Mouse (Mus musculus) heart, embryonic 11.5 days (tissue): ENCODE data around the gene Sufu. TPM values are rescaled to one million over a fixed set of nuclear protein-coding genes. Genes with fewer than 3 reads are reported as not detected.

ENCODE experiments used
- ATAC-seq: fragments of 200-750 bp; cut with Nextera tagmentation; replicated peaks from 2 replicates; pipeline ENCODE4 v1.8.0; 2017; ENCODE audit warnings: moderate library complexity; ENCODE audit not compliant: insufficient number of reproducible peaks, low FRiP score, low TSS enrichment
- H3K27ac ChIP-seq: fragments of 300-500 bp; sonication (generic); 2 replicates; pipeline ENCODE4 v1.5.1; 2014; ENCODE audit warnings: mild to moderate bottlenecking, low read depth, low read length
- H3K27me3 ChIP-seq: fragments of 300-500 bp; sonication (generic); 2 replicates; pipeline ENCODE4 v1.6.1; 2014; ENCODE audit warnings: mild to moderate bottlenecking, low read length, mixed read lengths; ENCODE audit not compliant: control insufficient read depth, insufficient read depth
- H3K36me3 ChIP-seq: fragments of 300-500 bp; sonication (generic); 2 replicates; pipeline ENCODE4 v1.6.1; 2014; ENCODE audit warnings: mild to moderate bottlenecking, low read length, moderate library complexity, mixed read lengths; ENCODE audit not compliant: control insufficient read depth, insufficient read depth
- H3K4me1 ChIP-seq: fragments of 300-500 bp; sonication (generic); 2 replicates; pipeline ENCODE4 v1.6.1; 2014; ENCODE audit warnings: low read length; ENCODE audit not compliant: control insufficient read depth, insufficient read depth
- H3K4me2 ChIP-seq: fragments of 300-500 bp; sonication (generic); 2 replicates; pipeline ENCODE4 v1.6.1; 2014; ENCODE audit warnings: mild to moderate bottlenecking, moderate library complexity
- H3K4me3 ChIP-seq: fragments of 300-500 bp; sonication (generic); 2 replicates; pipeline ENCODE4 v1.5.1; 2014; ENCODE audit warnings: low read depth, low read length
- H3K9ac ChIP-seq: fragments of 300-500 bp; sonication (generic); 2 replicates; pipeline ENCODE4 v1.6.1; 2014; ENCODE audit warnings: mild to moderate bottlenecking, low read depth, low read length, moderate library complexity
- H3K9me3 ChIP-seq: fragments of 300-500 bp; sonication (generic); replicated peaks from 2 replicates; pipeline ENCODE4 v1.6.1; 2016; ENCODE audit warnings: low read length; ENCODE audit not compliant: control insufficient read depth
- WGBS: fragments of 180-500 bp; shearing (Covaris S2); extraction: QIAGEN DNeasy Blood & Tissue Kit; methylation state at CpG from one replicate; pipeline ENCODE4 v1.1.7; 2014; ENCODE audit not compliant: insufficient replicate concordance; 5-methylcytosine and 5-hydroxymethylcytosine counted together
- polyA plus RNA-seq: library from polyadenylated mRNA; unstranded; fragments of >200 nt; fragmentation: Nextera tagmentation; extraction: Ambion mirVana; gene quantifications from 2 replicates; pipeline ENCODE4 v1.2.1, GENCODE M21; 2014

Sufu gene
- polyA plus RNA-seq, 1 experiment from 2014 or later, result 21.5 TPM

DNA sequence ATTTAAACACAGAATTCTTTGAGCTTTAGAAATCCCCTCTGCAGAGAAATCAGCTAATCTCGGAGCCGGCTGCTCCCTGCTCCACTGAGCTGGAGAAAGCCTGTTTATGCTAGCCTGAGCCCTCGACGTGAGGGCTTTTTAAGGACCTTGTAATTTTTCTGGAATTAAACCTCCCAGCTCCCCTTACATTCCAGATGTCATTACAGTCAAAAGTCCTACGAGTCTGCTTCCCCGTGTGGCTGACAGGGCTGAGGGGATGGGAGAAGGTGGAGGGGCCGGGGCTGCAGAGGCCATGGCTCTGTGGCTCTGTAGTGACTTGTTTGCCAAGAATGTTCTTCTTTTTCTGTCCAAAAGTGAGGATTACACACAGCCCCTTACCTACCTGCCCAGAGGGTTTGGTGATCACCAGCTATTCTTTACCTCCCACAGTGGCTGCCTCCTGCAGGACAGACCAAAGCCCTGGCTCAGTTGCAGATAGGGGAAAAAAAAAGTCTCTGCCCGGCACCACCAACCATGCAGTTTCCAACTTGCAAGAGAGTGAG lies 133.8 kb downstream of the Sufu start:
- Histone ChIP-seq H3K36me3 (no peaks in the 10 kb centered on the region), H3K9me3 (no peaks in the 10 kb centered on the region), H3K27me3 (no peaks in the 10 kb centered on the region), H3K4me1 (peaks cover 83% of the 10 kb centered on the region), H3K27ac (peak overlapping the region; percentile 96), H3K4me2 (peak overlapping the region; percentile 62), H3K4me3 (no peak overlapping the region), H3K9ac (peak overlapping the region; percentile 60)
- ATAC-seq, result no peak
- 12% methylated on average over 8 of the region's 8 CpGs for WGBS

DNA sequence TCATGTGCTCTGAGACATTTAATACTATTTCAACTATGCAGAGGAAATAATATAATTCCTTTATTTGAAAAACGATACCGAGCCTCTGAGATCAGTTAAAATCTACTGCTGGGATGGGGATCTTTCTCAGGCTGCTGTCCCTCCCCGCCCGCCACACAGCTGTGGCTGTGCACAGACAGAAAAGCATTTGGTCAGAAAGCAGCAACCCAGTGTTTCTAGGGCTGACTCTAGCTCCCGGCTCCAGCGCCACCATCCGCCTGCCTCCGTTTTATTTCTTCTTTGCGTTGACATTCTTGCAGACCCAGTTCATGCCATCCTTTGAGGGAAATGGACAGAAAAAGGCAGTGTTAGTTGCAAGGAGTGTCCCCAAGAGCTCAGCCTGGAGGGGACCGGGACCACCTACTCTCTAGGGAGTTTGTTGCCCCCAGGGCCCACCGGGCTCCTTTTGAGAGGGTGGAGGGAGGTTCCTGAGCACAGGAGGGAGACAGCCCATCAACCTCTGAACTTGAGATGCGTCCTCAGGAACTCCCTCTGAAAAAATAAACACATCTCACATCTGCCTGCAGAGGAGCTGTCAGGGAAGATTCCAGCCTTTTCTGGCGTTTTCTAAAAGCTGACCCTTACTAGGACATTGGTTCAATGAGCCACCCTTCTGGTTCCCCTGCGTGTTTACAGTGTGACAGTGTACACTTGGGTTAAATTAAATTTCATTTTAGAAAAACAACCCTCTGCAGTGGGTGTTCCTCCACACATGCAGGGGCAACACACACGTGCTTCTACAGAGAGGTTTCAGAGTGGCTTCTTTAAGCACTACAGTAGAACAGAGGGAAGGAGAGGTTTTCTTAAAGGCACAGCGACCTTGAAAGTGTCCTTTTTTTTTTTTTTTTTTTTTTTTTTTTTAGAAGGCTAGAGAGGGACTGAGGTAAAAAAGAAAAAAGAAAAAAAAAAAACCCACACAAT lies 134.7 kb downstream of the Sufu start:
- Histone ChIP-seq H3K27me3 (no peaks in the 10 kb centered on the region), H3K4me3 (no peak overlapping the region), H3K9me3 (no peaks in the 10 kb centered on the region), H3K4me2 (peak overlapping the region; percentile 62), H3K27ac (peak overlapping the region; percentile 96), H3K9ac (peak overlapping the region; percentile 56), H3K36me3 (no peaks in the 10 kb centered on the region), H3K4me1 (peaks cover 74% of the 10 kb centered on the region)
- whole genome bisulfite sequencing, result 7% methylated on average over 16 of the region's 16 CpGs
- ATAC-seq, result no peak

DNA sequence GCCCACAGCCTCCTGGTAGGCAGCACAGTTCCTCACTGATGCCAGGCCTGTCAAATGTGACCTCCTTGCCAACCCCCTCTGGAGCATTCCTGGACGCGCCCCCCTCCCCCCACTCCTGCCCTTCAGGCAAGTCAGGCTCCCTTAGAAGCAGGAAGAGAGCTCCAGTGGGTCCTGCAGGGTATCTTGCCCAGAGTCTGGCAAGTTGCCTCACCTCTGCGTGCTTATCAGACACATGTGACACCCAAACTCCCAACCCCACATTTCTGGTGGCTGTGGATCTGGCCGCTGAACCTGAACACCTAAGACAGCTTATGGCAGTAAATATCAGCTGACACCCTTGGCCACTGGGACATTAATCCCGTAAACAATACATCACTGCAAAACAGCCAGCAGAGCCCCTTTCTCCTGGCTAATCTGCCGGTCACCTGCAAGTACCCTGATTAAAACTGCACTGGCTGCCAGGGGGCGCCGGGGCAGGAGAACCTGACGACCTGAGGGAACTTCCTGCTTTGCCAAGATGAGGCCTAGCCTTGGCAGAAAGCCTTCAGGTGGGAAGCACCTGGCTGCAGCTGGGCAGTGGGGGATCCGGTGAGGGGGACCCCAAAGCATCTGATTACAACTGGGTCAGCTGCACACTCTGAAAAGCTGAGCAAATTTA lies 135.5 kb downstream of the Sufu start:
- Histone ChIP-seq H3K36me3 (no peaks in the 10 kb centered on the region), H3K4me1 (peaks cover 69% of the 10 kb centered on the region), H3K27ac (peak overlapping the region; percentile 96), H3K4me3 (no peak overlapping the region), H3K4me2 (peak overlapping the region; percentile 38), H3K9me3 (no peaks in the 10 kb centered on the region), H3K9ac (peak overlapping the region; percentile 56), H3K27me3 (no peaks in the 10 kb centered on the region)
- 8% methylated on average over 10 of the region's 10 CpGs for WGBS
- ATAC-seq, result no peak

DNA sequence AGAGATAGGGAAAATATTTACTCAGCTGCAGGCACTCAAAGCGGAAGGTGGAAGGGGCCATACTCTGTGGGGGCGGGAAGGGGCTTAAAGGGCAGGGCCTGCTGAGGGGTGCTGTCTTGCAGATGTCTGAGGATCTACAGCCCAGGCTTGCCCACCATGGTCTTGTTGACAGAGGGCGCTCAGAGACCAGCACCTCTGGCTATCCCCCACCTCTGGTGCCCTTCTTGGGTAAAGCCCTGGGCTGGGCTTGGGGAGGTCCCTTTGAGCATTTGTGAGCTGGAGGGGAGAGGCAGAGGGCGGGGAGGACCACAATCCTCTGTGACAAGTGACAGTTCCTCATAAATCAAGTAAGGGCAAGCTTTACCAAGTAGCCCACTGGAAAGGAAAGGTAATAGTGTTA lies 136.4 kb downstream of the Sufu start:
- Histone ChIP-seq H3K9me3 (no peaks in the 10 kb centered on the region), H3K4me1 (peaks cover 61% of the 10 kb centered on the region), H3K4me2 (no peak overlapping the region; the same call in 1 of the 2 replicates), H3K9ac (no peak overlapping the region), H3K36me3 (no peaks in the 10 kb centered on the region), H3K27me3 (no peaks in the 10 kb centered on the region), H3K27ac (peak overlapping the region; percentile 96), H3K4me3 (no peak overlapping the region)
- WGBS, result 47% methylated on average over 4 of the region's 4 CpGs
- ATAC-seq, result no peak

DNA sequence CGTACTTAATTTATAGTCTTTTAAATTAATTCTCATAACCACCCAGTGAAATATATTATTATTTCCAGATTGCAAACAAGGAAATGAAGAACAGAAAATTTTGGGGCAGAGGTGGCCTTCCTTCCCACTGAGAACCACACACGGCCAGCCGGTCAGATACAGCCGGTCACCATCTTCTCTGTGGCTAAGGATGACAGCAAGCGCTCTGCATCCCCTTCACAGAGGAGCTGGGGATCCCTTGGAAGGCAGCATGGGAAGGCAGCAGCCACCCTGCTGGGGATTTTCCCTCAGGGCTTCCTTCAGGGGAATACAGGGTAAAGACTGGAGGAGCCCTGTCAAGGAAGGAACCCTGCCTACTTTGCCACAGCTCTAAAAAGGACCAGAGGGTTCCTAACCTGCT lies 136.8 kb downstream of the Sufu start:
- H3K27ac ChIP-seq, result peak overlapping the region; percentile 41; the same call in 1 of the 2 replicates
- no peak for ATAC-seq

DNA sequence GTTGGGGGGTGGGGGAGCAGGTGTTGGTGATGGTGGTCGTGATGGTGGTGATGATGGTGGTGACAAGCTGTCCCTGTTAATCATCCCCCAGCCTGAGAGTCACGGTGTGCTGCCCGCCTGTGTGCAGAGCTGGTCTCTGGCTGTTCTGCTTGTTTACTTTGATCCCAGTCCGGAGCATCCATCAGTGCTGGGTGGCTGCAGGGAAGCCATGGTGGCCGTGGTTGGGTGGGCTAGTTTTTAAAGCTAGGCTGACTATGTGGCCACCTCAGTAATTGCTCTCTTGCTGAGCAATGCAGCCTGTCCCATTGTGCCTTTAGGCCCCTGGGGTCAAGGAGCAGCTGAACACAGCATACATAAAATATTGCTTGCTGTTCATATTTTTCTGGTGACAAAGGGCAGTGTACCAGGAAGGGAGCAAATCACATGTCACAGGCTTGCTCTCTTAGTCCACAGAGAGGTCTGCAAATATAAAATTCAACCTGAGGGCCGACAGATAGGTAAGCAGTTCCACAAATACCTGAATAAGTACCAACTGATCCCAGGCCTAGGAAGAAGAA lies 137.9 kb downstream of the Sufu start:
- Histone ChIP-seq H3K27me3 (no peaks in the 10 kb centered on the region), H3K4me3 (no peak overlapping the region), H3K9me3 (no peaks in the 10 kb centered on the region), H3K27ac (no peak overlapping the region), H3K4me1 (peaks cover 45% of the 10 kb centered on the region), H3K9ac (no peak overlapping the region), H3K36me3 (no peaks in the 10 kb centered on the region), H3K4me2 (no peak overlapping the region)
- WGBS, result 43% methylated on average over 6 of the region's 6 CpGs
- no peak for ATAC-seq

More for the DNA sequence above, 136.8 kb downstream of the Sufu start:
- Histone ChIP-seq H3K36me3 (no peaks in the 10 kb centered on the region), H3K4me3 (no peak overlapping the region), H3K27me3 (no peaks in the 10 kb centered on the region), H3K4me1 (peaks cover 56% of the 10 kb centered on the region), H3K9ac (no peak overlapping the region), H3K4me2 (no peak overlapping the region), H3K9me3 (no peaks in the 10 kb centered on the region)
- WGBS, result 72% methylated on average over 5 of the region's 5 CpGs

DNA sequence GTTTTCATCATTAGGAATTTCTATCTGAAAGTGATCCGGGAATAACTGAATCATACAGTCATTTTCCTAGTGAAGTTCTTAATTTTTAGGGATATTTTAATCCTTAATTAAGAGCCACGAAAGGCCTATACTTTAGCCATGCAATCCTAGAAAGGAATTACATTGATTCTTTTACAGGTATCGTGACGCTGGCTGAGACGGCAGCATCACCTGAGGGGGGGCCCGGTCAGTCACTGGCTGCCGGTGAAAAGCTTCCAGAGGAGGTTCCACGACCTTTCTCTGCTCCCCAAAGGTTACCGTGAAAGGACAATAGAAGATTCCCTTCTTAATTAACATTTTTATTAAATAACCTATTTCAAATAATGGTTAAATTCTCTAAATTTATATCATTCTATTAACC lies 140.7 kb downstream of the Sufu start:
- H3K36me3 ChIP-seq, result peaks cover 8% of the 10 kb centered on the region
- no peak overlapping the region for H3K4me2 ChIP-seq
- no peak for ATAC-seq

DNA sequence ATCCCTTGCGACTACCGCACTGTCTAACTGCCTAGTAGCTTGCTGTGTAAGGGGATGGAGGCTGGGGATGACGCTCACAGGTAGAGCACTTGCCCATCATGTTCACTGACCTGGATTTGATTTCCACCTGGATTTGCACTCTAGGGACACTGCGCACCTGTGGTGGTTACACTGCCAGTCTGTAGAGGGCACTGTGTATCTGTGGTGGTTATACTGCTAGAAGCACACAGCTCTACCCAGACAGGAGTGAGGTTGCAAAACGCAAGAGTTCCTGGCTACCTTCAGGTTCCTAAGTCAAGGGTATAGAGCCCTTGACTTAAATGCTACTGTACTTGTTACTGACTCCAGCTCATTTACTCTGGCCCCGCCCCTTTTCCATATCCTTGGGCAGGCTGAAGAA lies 141.5 kb downstream of the Sufu start:
- H3K9ac ChIP-seq, result no peak overlapping the region
- ATAC-seq, result no peak
- H3K4me2 ChIP-seq, result no peak overlapping the region
- no peaks in the 10 kb centered on the region for H3K27me3 ChIP-seq
- WGBS, result 88% methylated on average over 6 of the region's 6 CpGs
- no peak overlapping the region for H3K4me3 ChIP-seq
- no peak overlapping the region for H3K27ac ChIP-seq
- H3K9me3 ChIP-seq, result no peaks in the 10 kb centered on the region
- peaks cover 9% of the 10 kb centered on the region for H3K4me1 ChIP-seq
- peaks cover 9% of the 10 kb centered on the region for H3K36me3 ChIP-seq

More for the DNA sequence above, 140.7 kb downstream of the Sufu start:
- Histone ChIP-seq H3K9ac (no peak overlapping the region), H3K4me3 (no peak overlapping the region), H3K27ac (no peak overlapping the region), H3K9me3 (no peaks in the 10 kb centered on the region), H3K27me3 (no peaks in the 10 kb centered on the region), H3K4me1 (peaks cover 18% of the 10 kb centered on the region)
- 87% methylated on average over 9 of the region's 9 CpGs for WGBS
